Mouse (Mus musculus) gonadal fat pad, adult 2 months (tissue): ENCODE measurements at regions not wholly inside any gene's neighbourhood (a gene's known extent, or its start where the extent isn't known, plus 50 kb on each side); places are given as distances from the start of the nearest gene placed in this dataset.

Source experiments
- DNase-seq: peaks from one replicate; pipeline ENCODE4 v3.0.0-alpha.2; 2012; ENCODE audit warnings: low read depth

DNA sequence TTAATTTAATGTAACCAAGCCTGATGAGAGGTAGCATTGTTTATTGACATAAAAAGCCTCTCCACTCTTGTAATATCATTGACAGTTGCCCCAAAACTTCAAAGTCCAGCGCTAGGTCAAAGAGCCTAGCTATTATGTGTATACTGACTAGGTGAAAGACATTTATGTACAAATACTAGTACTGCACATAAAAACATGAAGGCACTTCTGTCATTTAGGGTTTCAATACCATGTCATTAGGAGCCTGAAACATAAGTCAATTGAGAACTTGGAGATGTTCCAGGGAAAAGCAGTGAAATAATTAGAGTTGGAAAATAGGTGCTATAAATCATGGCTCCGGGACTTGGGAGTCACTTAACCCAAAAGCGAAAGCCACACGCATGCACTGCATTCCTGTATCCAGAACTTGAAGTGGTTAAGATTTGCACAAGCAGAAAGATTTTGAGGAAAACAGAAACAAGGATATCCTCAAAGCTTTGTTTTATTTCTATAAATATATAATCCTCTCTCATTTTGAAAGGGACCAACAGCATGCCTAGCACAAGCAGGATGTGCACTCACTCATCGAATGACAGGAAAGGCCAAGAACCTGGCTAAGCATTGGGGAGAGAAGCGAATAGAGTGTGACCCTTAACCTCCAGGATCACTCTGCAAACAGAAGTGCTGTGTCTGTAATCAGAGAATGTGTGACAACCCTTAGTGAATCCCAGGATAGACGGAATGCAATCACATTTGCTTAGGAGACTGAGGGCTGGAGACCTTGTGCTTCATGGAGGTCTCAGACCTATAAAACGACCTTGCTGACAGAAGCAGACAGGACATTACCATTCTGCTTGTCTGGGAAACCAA lies 176.3 kb upstream of the Crim1 start:
- DNase-seq = no peak

DNA sequence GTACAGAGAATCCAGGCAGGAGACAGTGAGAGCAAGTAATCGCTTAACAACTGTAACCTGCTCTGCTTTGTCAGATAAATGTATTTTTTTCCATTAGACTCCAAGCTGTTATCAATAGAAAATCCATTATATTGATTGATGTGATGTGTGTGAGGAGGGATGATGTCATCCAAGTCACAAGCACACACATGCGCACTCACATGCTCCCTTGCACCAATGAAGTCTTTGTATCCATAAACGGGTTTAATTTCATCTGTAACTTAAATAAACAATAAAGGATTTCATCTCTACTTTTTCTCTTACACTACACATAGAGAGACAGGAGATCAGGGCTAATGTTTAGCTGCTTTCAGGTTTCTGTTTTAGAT lies 175.7 kb upstream of the Crim1 start:
- DNase-seq = no peak

DNA sequence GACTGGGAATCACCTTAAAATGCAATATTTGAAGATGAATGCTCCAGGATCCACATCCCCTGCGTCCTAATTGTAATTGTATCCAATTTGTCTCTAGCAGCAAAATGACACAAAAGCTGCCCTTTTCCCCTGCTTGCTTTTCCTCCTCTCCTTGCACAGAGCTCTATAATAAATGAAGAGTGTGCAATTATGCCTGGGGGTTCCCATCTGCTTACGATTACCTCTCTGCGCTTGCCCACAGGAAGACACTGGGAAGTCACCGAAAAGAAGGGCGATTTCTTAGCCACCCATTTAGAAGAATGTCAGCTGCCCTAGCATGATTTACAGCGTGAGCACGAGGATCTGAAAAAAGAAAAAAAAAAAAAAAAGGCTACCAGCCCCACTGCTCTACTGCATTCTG lies 174.8 kb upstream of the Crim1 start:
- DNase-seq = no peak

DNA sequence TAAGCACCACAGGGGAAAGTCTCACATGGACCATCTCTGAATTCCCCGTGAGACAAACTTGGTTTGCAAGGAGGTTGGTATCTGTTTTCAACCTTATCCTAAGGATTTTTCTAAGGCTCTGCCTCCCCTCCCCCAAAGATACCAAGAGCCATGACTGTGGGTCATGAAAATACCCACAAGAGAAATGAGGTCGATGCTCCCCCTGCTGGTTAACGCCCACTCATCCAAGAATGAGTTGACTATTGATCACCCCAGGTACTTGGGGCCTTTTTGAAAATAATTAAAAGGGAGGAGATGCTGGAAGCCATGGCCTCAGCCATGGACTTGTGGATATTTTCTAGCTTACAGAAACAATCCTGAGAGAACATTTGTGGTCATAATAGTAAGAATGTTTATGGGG lies 164.4 kb upstream of the Crim1 start:
- DNase-seq = no peak

DNA sequence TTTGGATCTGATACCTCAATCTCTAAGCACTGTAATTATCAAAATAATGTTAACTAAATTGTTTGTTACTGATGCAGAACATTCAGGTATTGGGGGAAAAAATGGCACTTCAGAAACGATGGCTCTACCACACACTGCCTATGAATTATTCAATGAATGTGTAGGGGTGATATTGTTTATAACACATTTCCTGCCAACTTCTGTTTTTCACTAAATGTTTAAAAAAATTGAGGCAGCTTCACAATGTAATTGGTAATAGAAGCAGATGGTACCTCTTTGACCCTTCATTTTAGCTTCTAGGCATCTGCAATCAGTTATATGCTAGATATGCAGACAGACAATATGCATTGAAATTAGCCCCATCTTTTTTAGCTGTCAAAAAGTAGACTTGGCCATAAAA lies 159.7 kb upstream of the Crim1 start:
- no peak for DNase-seq

DNA sequence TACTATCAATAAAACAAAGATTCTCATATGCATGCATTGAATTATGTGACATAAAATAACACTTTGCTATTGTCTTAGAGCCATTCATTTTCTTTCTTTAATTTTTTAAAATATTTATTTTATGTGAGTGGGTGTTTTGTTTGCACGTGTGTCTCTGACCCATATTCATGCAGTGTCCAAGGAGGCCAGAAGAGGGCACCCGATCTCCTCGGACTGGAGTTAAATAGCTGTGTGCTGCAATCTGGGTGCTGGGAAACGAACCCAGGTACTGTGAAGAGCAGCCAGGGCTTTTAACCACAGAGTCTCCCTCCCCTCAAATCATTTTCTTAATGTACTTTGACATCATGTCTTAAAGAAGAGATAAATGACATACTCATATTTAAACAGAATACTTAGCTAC lies 158.8 kb upstream of the Crim1 start:
- no peak for DNase-seq

DNA sequence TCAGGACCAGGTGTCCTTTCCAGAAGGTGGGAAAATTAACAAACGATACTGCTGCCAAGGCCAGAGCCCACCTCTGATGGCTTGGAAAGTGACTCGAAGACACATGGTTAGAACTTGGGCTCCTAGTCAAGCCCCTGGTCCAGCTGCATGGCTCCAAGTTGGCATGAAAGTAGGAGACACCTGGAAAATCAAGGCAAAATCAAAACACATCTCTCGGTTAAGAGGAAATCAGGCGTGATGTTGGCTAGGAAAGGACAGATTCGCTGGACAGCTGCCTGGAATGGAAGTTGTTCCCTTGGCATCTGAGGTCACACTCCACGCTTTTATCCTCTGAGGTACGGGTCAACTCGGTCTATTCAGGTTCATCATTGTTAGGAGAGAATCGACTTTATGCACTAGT lies 150.3 kb upstream of the Crim1 start:
- no peak for DNase-seq

DNA sequence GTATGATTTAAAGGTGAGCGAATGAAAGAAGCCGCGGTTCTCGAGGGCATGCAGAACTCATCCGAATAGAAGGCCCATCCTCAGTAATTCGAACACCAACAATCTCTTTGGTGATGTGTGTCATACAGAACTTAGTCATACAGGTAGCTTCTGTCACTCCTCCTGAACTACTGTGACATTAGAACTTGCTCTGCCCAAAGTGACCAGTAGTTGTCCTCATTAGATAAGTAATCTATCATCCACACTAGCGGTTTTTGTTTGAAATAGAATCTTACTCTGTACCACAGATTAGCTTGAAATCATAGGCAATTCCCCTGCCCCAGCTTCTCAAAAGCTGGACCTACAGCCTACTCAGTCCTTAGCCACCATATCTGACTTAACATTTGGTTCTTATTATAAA lies 149.8 kb upstream of the Crim1 start:
- no peak for DNase-seq

DNA sequence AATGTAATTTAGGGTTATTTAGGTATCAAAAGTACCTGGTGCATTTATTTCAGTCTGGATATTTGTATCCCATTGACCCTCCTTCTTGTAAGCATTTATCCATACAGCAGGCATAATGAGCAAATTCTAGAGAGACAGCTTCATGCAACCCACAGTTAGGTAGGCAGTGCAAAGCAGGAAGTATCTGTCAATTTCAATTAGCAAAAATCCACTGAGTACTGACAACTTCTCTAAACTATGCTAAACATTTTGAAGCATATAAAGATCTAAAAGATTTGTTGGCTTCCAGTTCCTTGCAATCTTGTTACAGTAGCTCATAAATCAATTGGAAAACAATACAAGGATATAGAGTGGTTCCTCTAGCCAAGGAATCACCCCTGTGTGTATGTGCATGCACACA lies 124.2 kb upstream of the Crim1 start:
- no peak for DNase-seq

DNA sequence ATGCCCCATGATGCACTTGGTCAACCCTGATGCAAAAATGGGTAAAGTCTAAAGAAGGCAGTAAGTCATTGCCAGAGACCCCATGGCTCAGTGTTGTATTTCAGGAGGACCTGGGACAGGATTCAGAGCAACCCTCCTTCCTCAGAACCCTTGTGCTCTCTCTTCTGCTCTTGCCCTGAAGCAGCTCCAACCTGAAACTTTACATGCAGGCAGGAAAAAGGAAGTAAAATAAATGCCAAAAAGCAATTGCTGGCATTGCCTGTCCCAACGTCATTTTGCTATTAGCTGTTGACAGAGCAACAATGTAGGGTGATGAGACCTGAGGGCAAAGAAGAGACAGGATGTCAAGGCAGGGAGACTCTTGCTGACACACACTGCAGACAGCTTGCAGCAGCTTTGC lies 121.7 kb upstream of the Crim1 start:
- no peak for DNase-seq

DNA sequence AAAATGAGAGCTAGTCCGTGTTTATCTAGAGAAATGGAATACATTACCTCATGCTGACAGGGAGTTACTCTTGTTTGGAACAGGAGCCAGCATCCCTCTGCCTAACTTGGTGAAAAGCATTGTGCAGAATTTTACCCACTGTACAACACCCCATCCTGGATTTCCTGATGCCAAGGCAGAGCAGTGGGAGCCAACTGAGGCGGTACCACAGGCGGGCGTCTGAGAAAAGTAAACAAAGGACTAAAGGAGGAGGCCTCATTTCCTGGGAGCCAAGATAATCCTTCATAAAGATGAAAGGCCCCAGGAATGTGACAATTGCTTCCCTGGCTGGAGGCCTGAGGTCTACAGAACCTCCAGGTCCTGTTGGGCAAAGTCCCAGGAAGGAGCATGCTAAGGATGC lies 115.6 kb upstream of the Crim1 start:
- DNase-seq = no peak

DNA sequence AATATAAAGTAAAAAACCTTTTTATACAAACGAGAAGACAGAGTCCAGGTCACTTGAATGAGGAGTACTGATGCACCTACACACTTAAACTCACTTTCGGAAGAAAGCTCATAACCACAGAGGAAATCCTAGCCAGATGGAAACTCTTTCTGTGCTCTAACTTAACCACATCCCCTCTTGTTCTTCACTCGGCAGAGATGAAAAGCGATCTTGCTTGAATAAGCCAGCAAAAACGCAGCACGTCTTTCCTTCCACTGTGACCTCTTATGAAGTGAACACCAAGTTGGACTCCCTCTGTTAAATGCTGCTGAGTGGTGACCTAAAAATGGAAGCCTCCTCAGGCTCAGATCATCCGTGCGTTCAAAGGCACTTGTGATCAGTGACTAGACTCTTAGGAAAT lies 113.1 kb upstream of the Crim1 start:
- DNase-seq = no peak

DNA sequence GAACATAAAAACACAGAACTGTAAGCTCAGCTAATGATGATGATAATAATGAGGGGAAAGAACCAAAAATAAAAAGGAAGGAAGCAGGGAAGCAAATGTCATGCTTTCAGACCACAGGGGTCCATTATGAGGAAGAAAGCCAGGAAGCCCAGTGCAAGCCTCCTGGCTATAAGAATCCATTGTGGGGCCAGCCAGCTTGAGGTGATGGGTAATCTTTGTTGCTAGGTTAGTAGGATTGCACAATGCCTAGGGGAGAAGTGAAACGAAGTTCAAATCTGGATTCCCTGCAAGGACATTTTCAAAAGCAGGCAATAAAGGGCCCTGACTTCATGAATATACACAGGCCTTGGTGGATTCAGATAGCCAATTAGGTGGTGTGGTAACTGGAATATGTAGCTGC lies 102.3 kb upstream of the Crim1 start:
- DNase-seq = no peak

DNA sequence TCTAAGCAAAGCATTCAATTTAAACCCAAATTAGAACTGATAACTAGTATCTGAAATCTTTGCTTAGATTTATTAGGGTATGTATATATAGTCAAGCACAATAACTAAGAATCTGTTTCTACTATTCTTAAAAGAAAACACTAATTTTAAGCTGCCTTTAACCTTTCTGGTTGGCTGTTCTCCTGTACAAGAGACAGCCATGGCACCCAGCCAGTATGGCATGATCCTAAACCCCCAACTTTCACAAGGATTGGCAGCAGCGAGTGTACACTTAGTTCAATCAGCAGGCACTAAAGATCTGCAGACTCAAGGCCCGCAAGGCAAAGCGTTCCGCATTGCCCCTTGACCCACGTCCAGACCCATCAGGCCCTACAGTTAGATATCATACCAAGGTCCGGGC lies 91.3 kb upstream of the Crim1 start:
- DNase-seq = no peak

DNA sequence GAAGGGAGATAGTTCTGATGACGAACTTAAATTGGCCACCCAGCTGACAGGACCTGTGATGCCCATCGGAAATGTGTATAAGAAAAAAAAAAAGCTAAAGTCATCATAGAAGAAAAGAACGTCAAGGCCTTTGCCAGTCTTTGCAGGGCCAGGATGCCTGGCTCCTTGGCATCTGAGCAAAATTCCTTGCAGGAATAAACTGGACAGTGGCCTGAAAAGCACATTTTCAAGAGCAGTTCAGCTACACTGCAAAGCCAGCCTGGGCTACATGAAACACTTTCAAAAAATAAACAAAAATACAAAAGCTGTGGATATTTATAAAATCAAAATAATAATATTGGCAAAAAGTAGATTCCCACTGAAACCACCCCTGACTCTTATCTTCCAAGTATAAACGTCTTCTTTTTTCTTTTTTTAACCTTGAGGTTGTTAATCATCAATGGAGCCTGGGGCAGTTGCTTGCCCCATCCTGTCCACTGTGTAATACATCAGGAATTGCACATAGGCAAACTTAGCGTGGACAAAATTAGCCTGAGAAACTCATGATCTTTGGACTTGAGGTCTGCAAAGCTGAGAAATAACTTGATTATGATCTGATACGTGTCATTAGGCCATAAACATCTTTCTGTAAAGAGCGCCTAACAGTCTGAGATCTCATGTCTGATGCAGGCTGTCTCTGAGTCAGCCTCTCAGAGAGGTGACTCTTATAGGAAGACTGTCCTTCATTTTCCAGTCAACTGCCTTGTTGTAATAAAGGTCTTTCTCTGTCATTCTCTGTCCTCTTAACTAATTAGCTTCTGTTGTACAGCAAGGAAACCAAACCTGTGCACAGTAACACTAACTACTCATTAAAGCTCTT lies 90.5 kb upstream of the Crim1 start:
- DNase-seq = no peak

DNA sequence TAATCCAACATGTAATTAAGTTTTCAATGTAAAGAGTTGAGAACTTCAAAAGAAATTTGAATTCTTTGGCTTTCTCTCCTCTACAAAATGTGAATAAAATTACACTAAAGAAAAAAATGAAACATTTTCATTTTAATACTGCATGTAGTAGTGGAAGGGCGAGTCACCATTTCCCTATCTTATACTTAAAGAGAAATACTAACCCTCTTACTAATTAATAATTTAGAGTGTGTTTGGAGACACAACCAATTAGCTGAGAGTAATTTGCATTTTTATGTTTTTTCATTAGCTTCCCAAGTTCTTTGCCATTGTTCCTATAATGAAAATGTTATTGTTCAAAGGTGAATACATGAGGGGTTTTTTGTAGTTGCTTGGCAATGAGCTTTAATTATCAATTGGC lies 67.9 kb upstream of the Crim1 start:
- DNase-seq = no peak

DNA sequence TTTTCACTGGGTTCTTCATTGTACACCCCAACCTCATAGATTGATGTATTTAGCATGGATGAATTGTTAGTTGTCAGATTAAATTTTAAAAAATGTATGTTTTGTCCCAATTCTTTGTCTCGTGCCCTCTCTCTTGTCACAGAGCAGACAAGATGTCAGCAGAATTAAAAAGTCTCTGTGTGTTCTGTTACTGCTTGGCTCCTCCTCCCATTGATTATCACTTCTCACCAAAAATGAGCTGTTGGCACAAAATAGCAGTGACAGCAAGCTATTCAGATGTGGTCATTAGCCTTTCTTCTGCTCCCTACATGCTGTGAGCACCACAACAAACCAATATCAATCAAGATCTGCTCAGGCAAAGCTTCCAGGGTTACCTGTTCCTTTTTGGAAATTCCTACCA lies 62.1 kb upstream of the Crim1 start:
- no peak for DNase-seq

DNA sequence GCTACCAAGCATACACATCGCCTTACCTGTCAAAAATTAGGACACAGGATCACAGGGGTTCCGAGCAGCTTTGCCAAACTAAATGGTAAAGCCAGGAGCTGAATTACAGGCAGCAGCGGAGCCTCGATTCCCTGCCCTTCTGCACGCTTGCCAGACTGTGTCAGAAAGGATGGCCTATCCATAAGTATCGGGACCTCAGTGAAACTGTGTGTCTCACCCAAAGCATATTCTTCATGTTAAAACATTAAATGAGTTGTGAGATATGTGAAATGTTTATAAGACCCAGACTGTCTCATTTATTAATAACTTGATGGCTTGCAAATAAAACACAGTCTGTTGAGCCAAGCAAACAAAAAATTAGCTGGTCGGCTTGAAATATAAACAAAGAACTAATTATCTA lies 59.4 kb upstream of the Crim1 start:
- no peak for DNase-seq

DNA sequence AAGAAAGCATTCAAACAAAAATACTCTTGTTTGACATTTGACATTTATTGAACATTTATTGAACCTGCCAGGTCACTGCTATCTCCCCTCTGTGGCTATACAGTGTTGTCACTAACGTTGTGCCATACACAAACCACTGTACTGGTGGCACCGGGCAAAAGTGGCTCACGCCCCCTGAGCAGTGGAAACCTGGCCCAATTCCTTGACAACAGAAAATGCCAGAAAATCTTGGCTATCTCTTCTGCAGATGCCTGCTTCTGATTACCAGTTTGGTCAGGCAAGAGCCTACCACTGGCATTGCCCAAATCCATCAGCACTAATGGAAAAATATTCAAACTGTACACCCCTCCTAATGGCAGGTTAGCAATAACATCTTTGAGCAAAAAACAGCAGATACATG lies 58.9 kb upstream of the Crim1 start:
- no peak for DNase-seq

DNA sequence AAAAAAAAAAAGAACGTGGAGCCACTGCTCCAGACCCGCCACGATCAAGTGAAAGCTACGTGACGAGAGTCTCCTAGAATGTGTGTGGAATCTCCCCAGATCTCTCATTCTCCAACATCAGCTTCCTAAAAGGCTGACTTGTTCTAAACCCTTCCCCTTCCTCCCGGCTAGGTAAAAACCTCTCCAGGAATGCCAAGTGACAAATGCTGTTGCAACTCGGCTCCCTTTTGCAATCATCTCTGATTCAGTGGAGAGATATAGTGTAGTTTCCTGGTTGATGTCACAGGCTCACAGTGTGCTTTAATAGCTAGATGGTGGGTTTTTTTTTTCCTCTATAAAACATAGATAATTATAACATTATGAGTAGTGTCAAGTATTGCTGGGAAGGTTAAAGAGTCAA lies 57.6 kb upstream of the Crim1 start:
- peak; percentile 92 for DNase-seq

DNA sequence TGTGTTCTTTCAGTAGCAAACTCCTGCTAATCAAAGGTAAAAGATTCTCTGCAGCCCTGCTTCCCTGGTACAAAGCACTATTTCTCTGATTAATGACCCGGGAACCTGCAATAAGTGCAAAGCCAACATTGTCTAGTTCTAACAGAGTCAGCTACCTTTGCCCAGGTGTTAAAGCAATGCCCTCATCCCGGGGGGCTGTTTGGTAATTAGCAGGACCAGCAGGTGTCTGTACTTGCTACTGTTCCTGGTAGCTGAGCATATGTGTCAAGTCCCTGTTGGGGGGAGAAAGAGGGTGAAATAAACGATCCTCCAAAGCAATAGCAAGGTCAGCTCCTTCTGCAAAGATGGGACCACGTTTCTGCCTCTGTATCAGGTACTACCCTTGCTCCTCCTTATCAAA lies 54.7 kb upstream of the Crim1 start:
- DNase-seq = no peak
